Mouse (Mus musculus): Measurements from ENCODE around the gene Grip2.

The Grip2 gene

GRCm38 (mm10) chr6:91728939-91729619 is 98.0 kb downstream of the Grip2 start:
- no peak for DNase-seq

GRCm38 (mm10) chr6:91727361-91727760 is 99.7 kb downstream of the Grip2 start:
- no peak for DNase-seq

- no peak for DNase-seq
Observed at GRCm38 (mm10) chr6:91721215-91721701, 105.8 kb downstream of the Grip2 start.

GRCm38 (mm10) chr6:91720588-91721214 is 106.3 kb downstream of the Grip2 start:
- no peak for DNase-seq

GRCm38 (mm10) chr6:91719865-91720533 is 107.1 kb downstream of the Grip2 start:
- DNase-seq: no peak

- no peak for DNase-seq
Observed at GRCm38 (mm10) chr6:91719042-91719747, 107.9 kb downstream of the Grip2 start.

GRCm38 (mm10) chr6:91718603-91719002 is 108.4 kb downstream of the Grip2 start:
- DNase-seq: no peak

GRCm38 (mm10) chr6:91718067-91718466 is 109.0 kb downstream of the Grip2 start:
- no peak for DNase-seq

GRCm38 (mm10) chr6:91715988-91716810 is 110.9 kb downstream of the Grip2 start:
- no peak for DNase-seq

GRCm38 (mm10) chr6:91715023-91715422 is 112.0 kb downstream of the Grip2 start:
- no peak for DNase-seq

- no peak for DNase-seq
Observed at GRCm38 (mm10) chr6:91713370-91713896, 113.6 kb downstream of the Grip2 start.

- DNase-seq: peak; percentile 31
Observed at GRCm38 (mm10) chr6:91712855-91713331, 114.2 kb downstream of the Grip2 start.

GRCm38 (mm10) chr6:91712097-91712854 is 114.8 kb downstream of the Grip2 start:
- DNase-seq: no peak

Data from thymus, postnatal 14 days (tissue).